Mouse (Mus musculus) stomach, postnatal 0 days (tissue): ENCODE measurements around the gene Tmem102. TPM values are rescaled to one million over a fixed set of nuclear protein-coding genes. Genes with fewer than 3 reads are reported as not detected.

Experiments used
- ATAC-seq: fragments of 200-750 bp; cut with Nextera tagmentation; 2 replicates; pipeline ENCODE4 v1.8.0; 2017; ENCODE audit not compliant: low FRiP score, low TSS enrichment
- DNase-seq: peaks from one replicate; pipeline ENCODE4 v3.0.0-alpha.2; 2016; ENCODE audit warnings: low spot score
- H3K27ac ChIP-seq: fragments of 300-500 bp; sonication (generic); replicated peaks from 2 replicates; pipeline ENCODE4 v1.5.1; 2014; ENCODE audit warnings: mild to moderate bottlenecking, control low read depth
- H3K27me3 ChIP-seq: fragments of 300-500 bp; sonication (generic); 2 replicates; pipeline ENCODE4 v1.6.1; 2014; ENCODE audit warnings: low read length; ENCODE audit not compliant: control insufficient read depth, insufficient read depth
- H3K36me3 ChIP-seq: fragments of 300-500 bp; sonication (generic); 2 replicates; pipeline ENCODE4 v1.6.1; 2014; ENCODE audit warnings: low read length, mixed read lengths; ENCODE audit not compliant: control insufficient read depth, insufficient read depth
- H3K4me1 ChIP-seq: fragments of 300-500 bp; sonication (generic); replicated peaks from 2 replicates; pipeline ENCODE4 v1.6.1; 2014; ENCODE audit warnings: antibody characterized with exemption; ENCODE audit not compliant: control insufficient read depth, insufficient read depth
- H3K4me2 ChIP-seq: fragments of 300-500 bp; sonication (generic); replicated peaks from 2 replicates; pipeline ENCODE4 v1.6.1; 2014; ENCODE audit warnings: low read depth, mild to moderate bottlenecking, control low read depth, moderate library complexity
- H3K4me3 ChIP-seq: fragments of 300-500 bp; sonication (generic); 2 replicates; pipeline ENCODE4 v1.5.1; 2014; ENCODE audit warnings: low read depth, low read length, control low read depth
- H3K9ac ChIP-seq: fragments of 300-500 bp; sonication (generic); 2 replicates; pipeline ENCODE4 v1.6.1; 2014; ENCODE audit warnings: mild to moderate bottlenecking, low read length, control low read depth, mixed read lengths
- H3K9me3 ChIP-seq: fragments of 300-500 bp; sonication (generic); 2 replicates; pipeline ENCODE4 v1.6.1; 2016; ENCODE audit warnings: low read length; ENCODE audit not compliant: control insufficient read depth
- CTCF ChIP-seq: IDR thresholded peaks from 2 replicates; pipeline ENCODE4 v1.5.1; 2016; ENCODE audit warnings: antibody characterized with exemption, low read depth, mild to moderate bottlenecking, moderate library complexity
- EP300 ChIP-seq: optimal IDR thresholded peaks from 2 replicates; pipeline ENCODE3; 2016; ENCODE audit warnings: antibody characterized with exemption
- WGBS: fragments of 180-500 bp; shearing (Covaris S2); extraction: QIAGEN DNeasy Blood & Tissue Kit; methylation state at CpG from one replicate; pipeline ENCODE4 v1.1.7; 2014; 5-methylcytosine and 5-hydroxymethylcytosine counted together
- polyA plus RNA-seq: library from polyadenylated mRNA; unstranded; fragments of >200 nt; fragmentation: Nextera tagmentation; extraction: Ambion mirVana; gene quantifications from 2 replicates; pipeline ENCODE4 v1.2.1, GENCODE M21; 2015

Tmem102 gene
- polyA plus RNA-seq, 1 experiment from 2014 or later: 28.4 TPM

GRCm38 (mm10) chr11:69758478-69758970 is 46.9 kb downstream of the Tmem102 start, which contains the start of gene Polr2a:
Gene Polr2a (minus strand): TSS chr11:69758637.
- Histone ChIP-seq H3K9me3 (no peaks in the 10 kb centered on the region), H3K4me3 (peak within 1 kb of the TSS; percentile 54), H3K4me2 (peak within 1 kb of the TSS; percentile 70), H3K36me3 (no peaks in the 10 kb centered on the region), H3K27me3 (no peaks in the 10 kb centered on the region), H3K4me1 (peaks cover 5% of the 10 kb centered on the region; the same call in 1 of the 2 replicates), H3K27ac (peak within 1 kb of the TSS; percentile 96), H3K9ac (peak within 1 kb of the TSS; percentile 74)
- WGBS: under 1% methylated on average over 35 of the region's 36 CpGs
- ATAC-seq (peak; percentile 95), DNase-seq (peak; percentile 98)
- no peak for TF ChIP-seq EP300
- TF ChIP-seq CTCF: peak; percentile 4; the same call in 1 of the 2 replicates

GRCm38 (mm10) chr11:69758090-69758456 is 47.4 kb downstream of the Tmem102 start:
- Histone ChIP-seq H3K4me3 (peak overlapping the region; percentile 54), H3K4me1 (peaks cover 5% of the 10 kb centered on the region), H3K9me3 (no peaks in the 10 kb centered on the region), H3K27me3 (no peaks in the 10 kb centered on the region), H3K9ac (peak overlapping the region; percentile 74), H3K27ac (peak overlapping the region; percentile 96), H3K4me2 (peak overlapping the region; percentile 68), H3K36me3 (no peaks in the 10 kb centered on the region)
- ATAC-seq (peak; percentile 89), DNase-seq (peak; percentile 95)
- under 1% methylated on average over 26 of the region's 26 CpGs for WGBS
- TF ChIP-seq EP300 (no peak), CTCF (0 out of 2 replicates have a peak, but pooled peaks have one; percentile 0)

GRCm38 (mm10) chr11:69757303-69758089 is 47.9 kb downstream of the Tmem102 start:
- Histone ChIP-seq H3K9ac (peak overlapping the region; percentile 52), H3K9me3 (no peaks in the 10 kb centered on the region), H3K4me3 (peak overlapping the region; percentile 54), H3K27ac (peak overlapping the region; percentile 96), H3K27me3 (no peaks in the 10 kb centered on the region), H3K4me2 (peak overlapping the region; percentile 68), H3K36me3 (no peaks in the 10 kb centered on the region), H3K4me1 (peaks cover 5% of the 10 kb centered on the region)
- ATAC-seq (no peak), DNase-seq (no peak)
- 32% methylated on average over 9 of the region's 9 CpGs for WGBS
- TF ChIP-seq CTCF: 0 out of 2 replicates have a peak, but pooled peaks have one; percentile 1
- TF ChIP-seq EP300: no peak

GRCm38 (mm10) chr11:69754701-69755100 is 50.7 kb downstream of the Tmem102 start:
- Histone ChIP-seq H3K4me2 (no peak overlapping the region), H3K4me1 (peaks cover 5% of the 10 kb centered on the region), H3K4me3 (no peak overlapping the region), H3K9ac (no peak overlapping the region), H3K27ac (no peak overlapping the region), H3K9me3 (no peaks in the 10 kb centered on the region), H3K27me3 (no peaks in the 10 kb centered on the region), H3K36me3 (no peaks in the 10 kb centered on the region)
- DNase-seq: no peak
- TF ChIP-seq EP300 (no peak), CTCF (peak; percentile 83)
- no peak for ATAC-seq
- WGBS: 40% methylated on average over 3 of the region's 3 CpGs

- Histone ChIP-seq H3K9ac (no peak overlapping the region), H3K27me3 (no peaks in the 10 kb centered on the region), H3K27ac (no peak overlapping the region), H3K4me3 (no peak overlapping the region), H3K36me3 (no peaks in the 10 kb centered on the region), H3K9me3 (no peaks in the 10 kb centered on the region), H3K4me2 (no peak overlapping the region), H3K4me1 (peaks cover 5% of the 10 kb centered on the region)
- TF ChIP-seq CTCF (no peak), EP300 (no peak)
- WGBS: 84% methylated on average over 5 of the region's 5 CpGs
- ATAC-seq (no peak), DNase-seq (no peak)
Observed at GRCm38 (mm10) chr11:69754233-69754632, 51.2 kb downstream of the Tmem102 start.

Other genes with a start within 250 kb of the Tmem102 start
- gene Efnb3, start 245.4 kb downstream of the Tmem102 start, polyA plus RNA-seq: 3.9 and 4.4 TPM in 2 replicates
- 8.7 and 9.0 TPM in 2 replicates for gene Wrap53, start 225.4 kb downstream of the Tmem102 start, polyA plus RNA-seq
- gene Trp53, start 225.3 kb downstream of the Tmem102 start, polyA plus RNA-seq: 45.0 and 51.4 TPM in 2 replicates
- gene Atp1b2, start 199.7 kb downstream of the Tmem102 start, polyA plus RNA-seq: 5.3 and 7.2 TPM in 2 replicates
- not detected in 2 replicates for gene Shbg, start 187.7 kb downstream of the Tmem102 start, polyA plus RNA-seq
- 14.4 and 15.5 TPM in 2 replicates for gene Sat2, start 183.6 kb downstream of the Tmem102 start, polyA plus RNA-seq
- gene Fxr2, start 172.6 kb downstream of the Tmem102 start, polyA plus RNA-seq: 10.8 and 11.6 TPM in 2 replicates
- gene Sox15, start 150.3 kb downstream of the Tmem102 start, polyA plus RNA-seq: 7.7 and 7.9 TPM in 2 replicates
- 69.1 and 72.6 TPM in 2 replicates for gene Mpdu1, start 143.0 kb downstream of the Tmem102 start, polyA plus RNA-seq
- gene Cd68, start 139.5 kb downstream of the Tmem102 start, polyA plus RNA-seq: 16.7 and 17.9 TPM in 2 replicates
- 339 and 351 TPM in 2 replicates for gene Eif4a1, start 133.2 kb downstream of the Tmem102 start, polyA plus RNA-seq
- 30.5 and 32.4 TPM in 2 replicates for gene Senp3, start 123.5 kb downstream of the Tmem102 start, polyA plus RNA-seq
- 0.50 and 0.75 TPM in 2 replicates for gene Tnfsf13, start 119.8 kb downstream of the Tmem102 start, polyA plus RNA-seq
- gene Tnfsf12, start 109.8 kb downstream of the Tmem102 start, polyA plus RNA-seq: 6.9 and 9.7 TPM in 2 replicates
- 4.1 and 4.2 TPM in 2 replicates for gene Tnfsfm13, start 109.5 kb downstream of the Tmem102 start, polyA plus RNA-seq
- gene Polr2a, start 47.0 kb downstream of the Tmem102 start, polyA plus RNA-seq: 7.9 and 9.0 TPM in 2 replicates
- 0.11 TPM in 1 of 2 replicates, not detected in the other for gene Slc35g3, start 43.7 kb downstream of the Tmem102 start, polyA plus RNA-seq
- gene Zbtb4, start 39.7 kb downstream of the Tmem102 start, polyA plus RNA-seq: 2.6 and 2.7 TPM in 2 replicates
- 4.3 and 5.0 TPM in 2 replicates for gene Chrnb1, start 9.7 kb downstream of the Tmem102 start, polyA plus RNA-seq
- 0.67 and 0.90 TPM in 2 replicates for gene Fgf11, start 3.8 kb downstream of the Tmem102 start, polyA plus RNA-seq
- not detected in 2 replicates for gene Gm39566, start 9.7 kb upstream of the Tmem102 start, polyA plus RNA-seq
- gene Spem2, start 12.8 kb upstream of the Tmem102 start, polyA plus RNA-seq: not detected in 2 replicates
- not detected in 2 replicates for gene Spem1, start 16.6 kb upstream of the Tmem102 start, polyA plus RNA-seq
- 2.5 and 2.7 TPM in 2 replicates for gene Nlgn2, start 32.2 kb upstream of the Tmem102 start, polyA plus RNA-seq
- gene Tmem256, start 32.9 kb upstream of the Tmem102 start, polyA plus RNA-seq: 329 and 366 TPM in 2 replicates
- 54.4 and 58.4 TPM in 2 replicates for gene Plscr3, start 40.8 kb upstream of the Tmem102 start, polyA plus RNA-seq
- 12.3 TPM in 2 replicates for gene Tnk1, start 53.1 kb upstream of the Tmem102 start, polyA plus RNA-seq
- 0.25 and 0.54 TPM in 2 replicates for gene Tmem95, start 72.4 kb upstream of the Tmem102 start, polyA plus RNA-seq
- gene Kctd11, start 75.8 kb upstream of the Tmem102 start, polyA plus RNA-seq: 15.9 and 18.1 TPM in 2 replicates
- 0.70 and 0.71 TPM in 2 replicates for gene Acap1, start 89.9 kb upstream of the Tmem102 start, polyA plus RNA-seq
- gene 2810408A11Rik, start 95.4 kb upstream of the Tmem102 start, polyA plus RNA-seq: 5.6 and 5.9 TPM in 2 replicates
- 2.3 and 3.9 TPM in 2 replicates for gene Neurl4, start 95.4 kb upstream of the Tmem102 start, polyA plus RNA-seq
- gene Gps2, start 108.3 kb upstream of the Tmem102 start, polyA plus RNA-seq: 40.6 and 43.3 TPM in 2 replicates
- 1,169 and 1,205 TPM in 2 replicates for gene Eif5a, start 116.3 kb upstream of the Tmem102 start, polyA plus RNA-seq
- 1.4 and 1.7 TPM in 2 replicates for gene Ybx2, start 130.2 kb upstream of the Tmem102 start, polyA plus RNA-seq
- gene Slc2a4, start 142.6 kb upstream of the Tmem102 start, polyA plus RNA-seq: 36.4 and 40.5 TPM in 2 replicates
- 119 and 125 TPM in 2 replicates for gene Cldn7, start 159.2 kb upstream of the Tmem102 start, polyA plus RNA-seq
- 13.1 and 14.9 TPM in 2 replicates for gene Ctdnep1, start 175.5 kb upstream of the Tmem102 start, polyA plus RNA-seq
- 73.1 and 73.4 TPM in 2 replicates for gene Elp5, start 176.9 kb upstream of the Tmem102 start, polyA plus RNA-seq
- 536 and 544 TPM in 2 replicates for gene Gabarap, start 185.5 kb upstream of the Tmem102 start, polyA plus RNA-seq
- 34.4 and 38.5 TPM in 2 replicates for gene Phf23, start 190.2 kb upstream of the Tmem102 start, polyA plus RNA-seq
- 9.8 and 11.1 TPM in 2 replicates for gene Dvl2, start 195.0 kb upstream of the Tmem102 start, polyA plus RNA-seq
- gene Acadvl, start 209.8 kb upstream of the Tmem102 start, polyA plus RNA-seq: 136 and 143 TPM in 2 replicates
- 2.6 and 3.9 TPM in 2 replicates for gene Dlg4, start 211.3 kb upstream of the Tmem102 start, polyA plus RNA-seq
- gene Asgr1, start 248.5 kb upstream of the Tmem102 start, polyA plus RNA-seq: 0.70 and 0.83 TPM in 2 replicates